Mouse (Mus musculus): Measurements from ENCODE around the gene Sec22c. TPM values are rescaled to one million over a fixed set of nuclear protein-coding genes. Genes with fewer than 3 reads are reported as not detected.

Sec22c gene
- total RNA-seq, 1 experiment from 2014 or later = 1.1 TPM

- ATAC-seq (replicated peaks; ENCODE audit: insufficient number of reproducible peaks, low FRiP score, low TSS enrichment, poor library complexity, severe bottlenecking) = 0 out of 2 replicates have a peak, but pooled peaks have one; percentile 40
These were observed 7.9 kb downstream of the Sec22c start for GRCm38 (mm10) chr9:121697150-121698049.

- no peak for ATAC-seq (replicated peaks; ENCODE audit: insufficient number of reproducible peaks, low FRiP score, low TSS enrichment, poor library complexity, severe bottlenecking)
These were observed 8.7 kb downstream of the Sec22c start for GRCm38 (mm10) chr9:121696626-121697025.

GRCm38 (mm10) chr9:121694736-121695135, 10.6 kb downstream of the Sec22c start:
- ATAC-seq (replicated peaks; ENCODE audit: insufficient number of reproducible peaks, low FRiP score, low TSS enrichment, poor library complexity, severe bottlenecking) = no peak

- ATAC-seq (replicated peaks; ENCODE audit: insufficient number of reproducible peaks, low FRiP score, low TSS enrichment, poor library complexity, severe bottlenecking) = no peak
These were observed 14.6 kb downstream of the Sec22c start for GRCm38 (mm10) chr9:121690734-121691133.

- ATAC-seq (replicated peaks; ENCODE audit: insufficient number of reproducible peaks, low FRiP score, low TSS enrichment, poor library complexity, severe bottlenecking) = no peak
These were observed 15.1 kb downstream of the Sec22c start for GRCm38 (mm10) chr9:121690200-121690651.

- ATAC-seq (replicated peaks; ENCODE audit: insufficient number of reproducible peaks, low FRiP score, low TSS enrichment, poor library complexity, severe bottlenecking) = no peak
These were observed 20.6 kb downstream of the Sec22c start for GRCm38 (mm10) chr9:121684702-121685101.

- no peak for ATAC-seq (replicated peaks; ENCODE audit: insufficient number of reproducible peaks, low FRiP score, low TSS enrichment, poor library complexity, severe bottlenecking)
These were observed 23.1 kb downstream of the Sec22c start for GRCm38 (mm10) chr9:121682037-121682680.

GRCm38 (mm10) chr9:121681191-121681590, 24.1 kb downstream of the Sec22c start:
- ATAC-seq (replicated peaks; ENCODE audit: insufficient number of reproducible peaks, low FRiP score, low TSS enrichment, poor library complexity, severe bottlenecking) = no peak

- ATAC-seq (replicated peaks; ENCODE audit: insufficient number of reproducible peaks, low FRiP score, low TSS enrichment, poor library complexity, severe bottlenecking) = peak; percentile 55; the same call in 1 of the 2 replicates
These were observed 25.7 kb downstream of the Sec22c start for GRCm38 (mm10) chr9:121679549-121679948.

GRCm38 (mm10) chr9:121677476-121677875, 27.8 kb downstream of the Sec22c start:
- no peak for ATAC-seq (replicated peaks; ENCODE audit: insufficient number of reproducible peaks, low FRiP score, low TSS enrichment, poor library complexity, severe bottlenecking)

- peak; percentile 15; the same call in 1 of the 2 replicates for ATAC-seq (replicated peaks; ENCODE audit: insufficient number of reproducible peaks, low FRiP score, low TSS enrichment, poor library complexity, severe bottlenecking)
These were observed 28.2 kb downstream of the Sec22c start for GRCm38 (mm10) chr9:121677069-121677468.

GRCm38 (mm10) chr9:121675556-121675955, 29.7 kb downstream of the Sec22c start:
- ATAC-seq (replicated peaks; ENCODE audit: insufficient number of reproducible peaks, low FRiP score, low TSS enrichment, poor library complexity, severe bottlenecking) = no peak

GRCm38 (mm10) chr9:121675011-121675410, 30.3 kb downstream of the Sec22c start:
- peak; percentile 76 for ATAC-seq (replicated peaks; ENCODE audit: insufficient number of reproducible peaks, low FRiP score, low TSS enrichment, poor library complexity, severe bottlenecking)

GRCm38 (mm10) chr9:121673716-121674115, 31.6 kb downstream of the Sec22c start:
- no peak for ATAC-seq (replicated peaks; ENCODE audit: insufficient number of reproducible peaks, low FRiP score, low TSS enrichment, poor library complexity, severe bottlenecking)

- ATAC-seq (replicated peaks; ENCODE audit: insufficient number of reproducible peaks, low FRiP score, low TSS enrichment, poor library complexity, severe bottlenecking) = no peak
These were observed 33.0 kb downstream of the Sec22c start for GRCm38 (mm10) chr9:121672311-121672710.

GRCm38 (mm10) chr9:121671300-121671699, 34.0 kb downstream of the Sec22c start:
- ATAC-seq (replicated peaks; ENCODE audit: insufficient number of reproducible peaks, low FRiP score, low TSS enrichment, poor library complexity, severe bottlenecking) = no peak

- no peak for ATAC-seq (replicated peaks; ENCODE audit: insufficient number of reproducible peaks, low FRiP score, low TSS enrichment, poor library complexity, severe bottlenecking)
These were observed 35.9 kb downstream of the Sec22c start for GRCm38 (mm10) chr9:121669348-121669791.

GRCm38 (mm10) chr9:121667822-121668221, 37.5 kb downstream of the Sec22c start:
- no peak for ATAC-seq (replicated peaks; ENCODE audit: insufficient number of reproducible peaks, low FRiP score, low TSS enrichment, poor library complexity, severe bottlenecking)

- ATAC-seq (replicated peaks; ENCODE audit: insufficient number of reproducible peaks, low FRiP score, low TSS enrichment, poor library complexity, severe bottlenecking) = no peak
These were observed 38.2 kb downstream of the Sec22c start for GRCm38 (mm10) chr9:121666957-121667630.

Measured in monocyte, adult 5-6 weeks (primary cell).